Mouse (Mus musculus) thymus, postnatal 10 days (tissue): ENCODE measurements around the gene Glra4.

Experiments used
- DNase-seq, 2 experiments: peaks; one replicate each; pipeline ENCODE4 v3.0.0; 2021; ENCODE audit warnings: low spot score in 2 of 2

Gene Glra4

DNA sequence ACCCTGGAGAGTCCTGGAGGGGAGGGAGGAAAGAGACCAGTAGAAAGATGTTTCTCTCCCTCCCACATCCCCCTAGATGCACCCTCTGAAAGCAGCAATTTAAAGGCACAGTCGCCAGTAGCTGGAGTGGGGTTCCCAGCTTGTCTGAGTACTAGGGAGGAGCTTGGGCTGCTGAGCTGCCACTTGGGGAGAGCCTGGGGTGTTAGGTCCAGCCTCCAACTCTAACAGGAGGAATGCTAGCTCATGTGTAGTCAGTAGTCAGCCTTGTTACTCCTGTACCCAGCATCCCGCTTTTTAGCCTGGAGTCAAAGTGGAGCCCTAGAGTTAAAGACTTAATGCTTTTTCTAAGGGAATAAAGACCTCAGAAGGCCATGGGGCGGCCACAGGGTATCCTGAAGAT, at the start of gene Glra4:
TSS of gene Glra4 (minus strand) at position 101 of the 400 bp plus-strand sequence.
- DNase-seq = no peak

DNA sequence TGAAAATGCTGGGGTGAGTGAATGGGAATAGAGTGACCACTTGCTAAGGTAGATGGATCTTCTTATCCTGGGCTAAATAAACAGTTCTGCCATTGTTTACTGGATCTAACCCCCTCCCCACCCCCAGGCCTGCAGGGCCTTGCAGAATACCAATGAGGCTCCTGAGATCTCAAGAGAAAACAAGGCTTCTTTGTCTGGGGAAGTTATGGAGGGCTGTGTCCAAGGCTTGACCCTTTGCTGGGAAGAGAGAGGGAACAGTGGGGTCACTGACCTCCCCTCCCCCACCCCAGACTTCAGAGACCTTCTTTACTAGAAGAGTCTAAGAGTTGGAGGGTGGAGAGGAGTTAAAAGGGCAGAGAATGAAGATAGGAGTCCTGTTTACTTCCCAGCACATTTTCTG, 48.7 kb upstream of the Glra4 start:
- no peak for DNase-seq

DNA sequence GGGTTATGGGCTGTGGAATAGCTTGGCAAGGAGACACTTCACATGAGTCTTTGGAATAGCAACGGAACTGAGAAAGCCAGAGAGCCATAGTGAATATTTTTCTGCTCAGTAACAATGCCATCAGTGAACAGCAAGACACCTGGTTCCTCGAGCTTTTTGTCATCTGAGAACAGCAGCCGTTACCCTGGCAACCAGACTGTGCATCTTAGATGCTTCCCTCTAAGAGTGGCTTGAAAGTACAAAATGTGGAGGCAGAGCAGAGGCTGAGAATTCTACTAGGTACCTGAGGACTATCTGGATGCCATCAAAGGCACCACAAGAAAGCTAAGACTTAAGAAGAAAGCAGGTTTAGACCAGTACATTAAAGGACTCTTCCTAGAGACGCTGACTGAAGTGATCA, 45.1 kb upstream of the Glra4 start:
- no peak for DNase-seq

DNA sequence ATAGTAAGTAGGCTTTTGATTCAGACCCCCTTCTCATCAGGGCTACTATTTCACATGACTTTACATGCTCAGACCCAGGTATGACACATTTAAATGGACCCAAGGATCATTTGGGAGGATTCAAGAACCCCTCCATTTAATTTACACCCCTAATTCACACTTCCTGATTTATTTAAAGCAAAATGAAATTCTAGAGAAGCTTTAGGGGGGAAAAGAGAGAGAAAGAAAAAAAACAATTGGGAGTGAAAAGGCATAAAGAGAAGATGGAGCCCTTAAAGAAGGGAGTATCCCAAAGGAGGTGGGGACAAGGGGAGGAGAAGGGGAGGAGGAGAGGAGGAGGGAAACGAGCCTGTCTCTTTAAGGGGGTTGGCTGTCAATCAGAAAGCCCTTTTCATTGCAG, 42.4 kb upstream of the Glra4 start, which contains the start of gene Plp1:
TSS of gene Plp1 (plus strand) at position 301 of the 400 bp plus-strand sequence.
- no peak for DNase-seq

DNA sequence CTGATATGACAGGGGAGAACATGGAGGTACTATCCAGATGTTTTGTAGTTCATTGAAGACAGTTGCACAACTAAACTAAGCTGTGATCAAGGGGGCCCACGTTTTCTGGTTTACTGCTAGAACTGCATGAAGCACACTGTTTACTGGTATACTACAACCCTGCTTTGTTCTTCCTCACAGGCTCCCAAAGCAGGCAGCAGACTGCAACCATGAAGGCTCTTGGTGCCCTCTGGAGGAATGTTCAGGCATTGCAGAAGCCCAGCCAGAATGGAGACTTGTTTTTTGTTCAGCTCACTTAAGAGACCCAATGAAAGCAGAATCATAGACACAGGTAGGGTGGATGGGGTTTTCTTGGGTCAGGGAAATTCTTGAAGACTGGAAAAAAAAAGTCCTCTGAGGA, 40.3 kb upstream of the Glra4 start:
- peak; percentile 20 to 55 for DNase-seq

DNA sequence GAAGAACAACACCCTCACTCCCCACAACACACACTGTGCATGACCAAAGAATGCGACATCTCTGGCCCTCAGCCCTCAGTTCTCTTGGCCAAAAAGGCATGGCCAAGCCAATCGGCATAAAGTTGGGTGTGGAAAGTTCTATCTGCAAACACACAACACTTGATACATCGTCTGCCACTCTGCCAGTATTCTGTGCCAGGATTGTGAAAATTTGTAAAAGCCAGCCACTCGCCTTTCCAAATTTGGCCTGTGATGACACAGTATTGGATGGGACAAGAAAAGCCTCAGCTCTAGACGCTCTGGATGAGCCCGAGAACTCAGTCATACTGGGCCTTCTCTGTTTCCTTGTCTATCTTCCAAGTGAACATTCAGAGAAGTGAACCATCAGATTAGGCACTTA, 39.8 kb upstream of the Glra4 start:
- DNase-seq = no peak

DNA sequence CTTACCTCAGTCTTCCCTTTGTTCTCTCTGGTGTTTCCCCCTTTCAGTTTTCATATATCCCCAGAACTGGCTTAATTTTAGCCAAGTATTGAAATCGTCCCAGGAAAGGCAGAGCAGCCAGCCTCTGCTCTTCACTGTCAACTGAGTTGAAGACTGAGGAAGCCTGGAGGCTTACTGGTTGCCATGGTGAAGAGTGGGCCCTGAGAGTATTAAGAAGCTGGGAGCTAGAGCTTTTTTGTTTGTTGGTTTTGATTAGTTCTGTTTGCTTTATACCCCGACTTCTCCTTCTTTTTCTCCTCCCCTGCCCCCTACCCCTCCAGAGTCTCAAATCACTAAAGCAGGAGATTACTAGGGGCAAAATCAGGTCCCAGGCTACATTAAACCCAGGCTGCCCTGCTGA, 17.3 kb upstream of the Glra4 start:
- no peak for DNase-seq

DNA sequence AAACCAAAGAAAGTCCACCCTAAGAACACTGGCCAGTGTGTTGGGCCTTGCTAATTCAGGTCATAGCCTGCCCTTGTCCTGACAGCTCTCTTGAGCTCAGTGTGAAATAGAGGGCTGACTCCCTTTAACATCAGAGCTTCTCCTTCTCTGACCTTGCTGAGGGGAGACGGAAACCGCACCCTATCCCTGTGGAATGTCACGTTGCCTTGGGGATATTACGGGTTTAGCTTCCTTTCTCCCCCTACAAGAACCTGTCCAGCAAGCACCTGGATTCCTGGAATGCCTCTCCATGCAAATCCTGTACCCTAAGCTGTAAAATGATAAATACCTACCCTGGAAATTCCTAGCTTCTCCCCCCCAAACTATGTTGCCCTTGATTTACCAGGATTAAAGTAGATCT, 9.5 kb upstream of the Glra4 start:
- no peak for DNase-seq

DNA sequence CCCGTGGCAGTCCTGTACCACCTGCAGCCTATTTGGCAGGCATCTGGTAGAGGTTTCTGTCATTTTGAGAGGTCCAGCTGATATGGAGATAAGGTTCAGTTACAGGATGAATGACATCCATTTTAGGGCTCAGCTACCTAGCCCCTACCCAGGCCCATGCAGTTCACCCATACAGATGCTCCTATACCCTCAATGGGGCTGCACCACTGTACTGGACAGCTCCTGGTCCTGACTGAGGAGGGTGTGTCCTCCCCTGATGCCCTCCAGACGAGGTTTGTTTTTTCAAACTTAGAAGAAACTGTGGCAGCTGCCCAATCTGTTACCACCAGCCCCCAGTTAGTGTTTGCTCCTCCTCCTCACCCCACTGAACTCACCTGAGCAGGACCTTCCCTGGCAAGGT, 679 bp downstream of the Glra4 start:
- DNase-seq = no peak

DNA sequence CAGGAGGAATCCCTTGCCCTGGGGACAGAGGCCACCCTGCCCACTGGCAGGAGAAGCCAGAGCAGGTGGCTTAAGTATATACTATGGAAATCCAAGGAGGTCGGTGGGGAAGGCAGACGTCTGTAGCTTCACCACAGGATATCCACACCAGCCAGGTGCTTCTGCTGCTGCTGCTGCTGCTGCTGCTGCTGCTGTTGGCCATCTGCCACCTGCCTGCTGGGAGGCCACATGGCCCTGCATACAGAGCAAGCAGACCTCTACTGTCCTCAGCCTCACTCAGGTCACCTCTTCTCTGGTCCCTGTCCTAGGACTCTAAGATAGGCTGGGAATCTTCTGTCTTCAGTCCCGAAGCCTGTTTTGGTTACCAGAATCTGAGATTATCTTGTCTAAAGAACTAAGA, 1.9 kb downstream of the Glra4 start:
- DNase-seq = no peak

DNA sequence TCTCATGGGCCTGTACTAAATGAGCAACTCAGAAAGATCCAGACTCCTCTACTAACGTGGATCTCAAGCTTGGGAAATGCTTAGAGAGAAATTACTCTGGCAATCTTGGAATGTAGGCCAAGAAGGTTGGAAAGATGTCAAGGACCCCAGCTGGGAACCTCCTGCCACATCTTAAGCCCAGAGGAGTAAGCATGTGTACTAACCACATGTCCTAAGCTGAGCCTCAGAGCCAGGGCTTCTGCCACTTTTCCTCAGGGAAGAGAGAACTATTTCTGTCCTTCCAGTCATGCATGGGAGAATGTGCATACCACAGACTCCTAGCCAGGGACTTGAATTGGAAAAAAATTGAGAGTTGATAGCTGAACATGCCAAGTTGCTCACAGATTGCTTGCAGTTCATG, 6.9 kb downstream of the Glra4 start:
- DNase-seq = no peak

DNA sequence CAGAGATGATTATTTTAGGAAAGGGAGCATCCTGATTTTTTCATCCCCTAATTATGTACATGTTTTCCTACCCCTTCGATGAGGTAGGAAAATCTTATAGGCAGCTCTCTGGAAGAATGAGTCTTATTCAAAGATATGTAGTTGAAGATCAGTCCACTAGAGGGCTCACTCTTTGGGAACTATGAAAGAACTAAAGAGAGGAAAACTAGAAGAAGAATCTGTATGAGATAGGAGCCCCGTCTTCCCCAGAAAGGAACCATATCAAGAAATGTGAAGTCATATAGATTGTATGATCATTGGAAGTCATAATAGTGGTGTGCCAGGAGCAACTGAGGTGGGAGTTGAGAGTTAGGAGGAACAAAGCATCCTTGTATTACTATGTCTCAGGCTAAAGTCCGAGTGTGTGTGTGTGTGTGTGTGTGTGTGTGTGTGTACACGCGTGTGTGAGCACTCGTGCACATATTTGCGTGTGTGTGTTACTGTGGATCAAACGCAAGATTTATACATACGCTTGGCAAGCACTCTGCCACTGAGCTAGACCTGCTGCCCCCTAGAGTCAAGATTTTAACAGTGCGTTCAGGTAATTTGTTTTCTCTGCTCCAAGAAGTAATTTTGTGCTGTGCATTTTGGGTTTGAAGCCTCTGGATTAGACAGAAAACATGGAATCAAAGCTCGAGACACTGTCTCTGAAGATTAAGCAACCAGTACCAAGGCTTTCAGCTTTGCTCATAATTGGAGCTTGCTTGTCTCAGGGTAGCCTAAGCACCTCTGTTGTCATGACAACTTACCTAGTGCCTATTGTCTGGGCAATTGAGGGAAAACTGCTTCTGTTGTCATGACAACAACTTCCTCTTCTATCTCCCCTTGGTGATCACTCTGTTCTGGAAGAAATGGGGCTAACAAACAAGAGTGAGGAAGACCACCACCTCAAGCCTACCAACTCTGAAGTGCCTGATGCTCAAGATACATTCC, 18.6 kb downstream of the Glra4 start:
- DNase-seq = peak in 1 of 2 experiments; percentile 17

DNA sequence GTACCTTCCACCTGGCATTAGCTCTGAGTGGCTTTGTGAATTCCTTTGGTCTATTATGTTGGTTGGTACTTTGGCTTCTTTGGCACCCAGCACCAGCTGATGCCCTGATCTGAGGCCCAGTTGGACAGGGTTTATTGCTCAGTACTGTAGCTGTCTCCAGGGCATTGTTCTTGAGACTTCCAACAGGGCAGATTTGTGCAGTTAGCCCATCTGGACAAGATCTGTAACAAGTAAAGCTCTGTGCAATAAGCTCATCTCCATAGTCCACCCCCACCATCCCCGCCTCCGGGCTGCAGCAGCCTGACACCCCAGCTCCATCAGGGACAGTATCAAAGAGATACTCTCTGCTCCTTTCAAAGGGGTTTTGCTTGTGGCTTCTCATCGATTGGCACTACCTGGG, 24.5 kb downstream of the Glra4 start:
- DNase-seq = no peak

DNA sequence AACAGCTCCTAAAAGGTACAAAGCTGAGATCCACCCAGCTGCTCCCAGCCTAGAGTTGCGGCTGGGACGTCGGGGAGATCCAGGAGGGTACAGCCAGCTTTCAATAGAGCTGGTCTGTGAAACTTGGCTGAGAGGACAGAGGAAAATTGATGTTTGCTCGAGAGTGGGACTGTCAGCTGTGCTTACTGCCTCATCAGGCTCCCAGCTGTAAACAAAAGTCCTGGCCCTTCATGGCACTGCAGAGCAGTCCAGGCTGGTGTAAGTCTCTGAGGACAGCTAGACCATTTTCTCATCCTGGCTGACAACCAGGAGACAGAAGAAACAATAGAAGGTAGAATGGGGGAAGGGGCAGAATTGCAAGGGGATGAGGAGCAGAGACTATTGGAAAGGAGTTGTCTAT, 30.6 kb downstream of the Glra4 start:
- DNase-seq = no peak

DNA sequence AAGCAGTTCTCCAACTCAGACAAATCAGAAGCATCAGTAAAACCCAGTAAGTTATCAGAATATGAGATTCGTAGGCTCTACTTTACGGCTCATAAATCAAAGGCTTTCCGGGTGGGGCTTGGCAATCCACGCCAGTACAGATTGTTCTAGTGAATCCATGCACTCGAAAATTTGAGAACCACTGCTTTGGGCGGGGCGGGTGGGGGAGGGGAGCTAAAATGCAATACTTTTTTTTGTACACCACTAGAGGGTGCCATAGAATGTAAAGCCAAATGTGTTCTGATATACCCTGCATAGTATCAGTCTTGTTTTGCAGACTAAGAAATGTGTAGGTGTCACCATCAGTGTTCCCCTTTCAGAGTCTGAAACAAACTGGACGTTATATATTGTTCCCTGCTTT, 35.3 kb downstream of the Glra4 start:
- no peak for DNase-seq

DNA sequence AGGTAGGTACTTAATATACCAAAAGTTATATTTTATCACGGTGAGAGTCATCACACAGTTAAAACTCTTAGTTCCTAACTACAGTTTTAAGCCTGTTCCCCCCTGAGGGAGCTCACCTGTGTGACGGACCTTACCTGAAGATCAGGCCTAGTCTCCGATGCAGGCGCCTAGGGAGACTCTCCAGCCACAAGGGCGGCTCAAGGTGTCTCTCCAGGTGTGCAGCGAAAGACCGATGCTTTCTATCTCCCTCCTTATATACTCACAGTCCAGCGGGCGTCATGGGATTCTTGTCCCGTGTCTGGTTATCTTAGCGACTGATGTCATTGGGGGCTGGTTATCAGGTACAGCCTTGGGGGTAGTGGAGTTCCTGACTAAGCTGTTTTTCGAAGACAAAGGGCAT, 36.5 kb downstream of the Glra4 start, which contains the start of gene Morf4l2:
TSS of gene Morf4l2 (minus strand) at position 232 of the 400 bp plus-strand sequence.
- DNase-seq = no peak

DNA sequence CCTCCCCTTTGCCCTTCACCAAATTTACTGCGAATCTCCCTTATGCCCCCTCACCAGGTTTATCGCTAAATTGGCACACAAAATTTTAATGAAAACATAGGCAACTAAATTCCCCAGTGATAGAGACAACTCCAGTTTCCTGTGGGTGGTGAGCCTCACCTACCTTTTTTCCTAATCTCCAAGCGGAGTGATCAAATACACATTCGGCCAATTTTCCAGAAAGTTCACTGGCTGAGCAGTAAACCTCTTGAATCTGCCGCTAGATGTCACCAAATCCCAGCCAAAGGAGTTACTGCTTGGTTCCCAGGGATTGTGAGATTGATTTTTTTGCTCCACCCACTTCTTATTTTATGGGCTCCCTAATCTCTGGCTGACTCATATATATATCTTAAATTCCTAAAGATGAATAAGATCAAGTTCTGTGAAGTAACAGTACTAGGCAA, 37.3 kb downstream of the Glra4 start:
- peak; percentile 16 to 38 for DNase-seq

DNA sequence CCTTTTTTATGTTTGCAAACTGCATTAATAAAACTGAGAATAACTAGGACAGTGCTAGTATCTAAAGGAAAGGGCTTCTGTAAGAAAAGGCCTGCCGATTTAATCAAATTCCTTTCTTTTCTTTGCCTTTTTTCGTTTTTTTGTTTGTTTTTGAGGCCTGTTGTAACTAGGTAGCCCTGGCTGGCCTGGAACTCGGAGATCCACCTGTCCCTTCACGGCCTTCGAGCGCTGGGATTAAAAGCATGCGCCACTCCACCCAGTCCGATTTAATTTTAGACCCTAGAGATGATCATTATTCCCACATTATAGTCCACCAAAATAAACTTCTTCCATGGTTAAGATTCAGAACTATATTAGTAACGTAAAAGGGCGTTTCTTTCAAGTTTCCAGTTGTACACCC, 37.7 kb downstream of the Glra4 start:
- DNase-seq = no peak

DNA sequence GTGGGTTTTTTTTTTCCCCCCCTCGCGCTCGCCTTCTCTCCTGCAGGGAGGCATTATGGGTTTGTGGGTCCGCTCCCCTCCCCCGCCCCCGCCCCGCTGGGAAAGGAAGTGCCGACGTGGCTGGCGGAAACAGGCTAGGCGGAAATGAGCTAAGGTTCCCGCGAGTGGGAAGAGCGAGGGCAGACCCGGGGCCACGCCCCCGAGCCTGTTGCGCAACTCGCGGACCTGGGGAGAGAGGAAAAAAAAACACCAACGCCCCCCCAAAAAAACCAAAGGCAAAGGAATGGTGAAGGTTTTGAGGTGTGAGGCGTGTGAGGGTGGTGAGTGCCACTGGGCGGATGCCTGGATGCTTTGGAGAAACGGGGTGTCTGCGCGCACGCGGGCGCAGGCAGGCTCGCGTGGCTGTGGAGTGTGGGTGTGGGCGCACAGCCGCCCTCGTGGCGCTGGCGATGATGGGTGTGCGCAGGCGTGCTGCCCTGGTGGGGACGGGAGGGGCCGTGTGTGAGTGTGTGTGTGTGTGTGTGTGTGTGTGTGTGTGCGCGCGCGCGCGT, 38.2 kb downstream of the Glra4 start:
- peak; percentile 64 to 75 for DNase-seq

DNA sequence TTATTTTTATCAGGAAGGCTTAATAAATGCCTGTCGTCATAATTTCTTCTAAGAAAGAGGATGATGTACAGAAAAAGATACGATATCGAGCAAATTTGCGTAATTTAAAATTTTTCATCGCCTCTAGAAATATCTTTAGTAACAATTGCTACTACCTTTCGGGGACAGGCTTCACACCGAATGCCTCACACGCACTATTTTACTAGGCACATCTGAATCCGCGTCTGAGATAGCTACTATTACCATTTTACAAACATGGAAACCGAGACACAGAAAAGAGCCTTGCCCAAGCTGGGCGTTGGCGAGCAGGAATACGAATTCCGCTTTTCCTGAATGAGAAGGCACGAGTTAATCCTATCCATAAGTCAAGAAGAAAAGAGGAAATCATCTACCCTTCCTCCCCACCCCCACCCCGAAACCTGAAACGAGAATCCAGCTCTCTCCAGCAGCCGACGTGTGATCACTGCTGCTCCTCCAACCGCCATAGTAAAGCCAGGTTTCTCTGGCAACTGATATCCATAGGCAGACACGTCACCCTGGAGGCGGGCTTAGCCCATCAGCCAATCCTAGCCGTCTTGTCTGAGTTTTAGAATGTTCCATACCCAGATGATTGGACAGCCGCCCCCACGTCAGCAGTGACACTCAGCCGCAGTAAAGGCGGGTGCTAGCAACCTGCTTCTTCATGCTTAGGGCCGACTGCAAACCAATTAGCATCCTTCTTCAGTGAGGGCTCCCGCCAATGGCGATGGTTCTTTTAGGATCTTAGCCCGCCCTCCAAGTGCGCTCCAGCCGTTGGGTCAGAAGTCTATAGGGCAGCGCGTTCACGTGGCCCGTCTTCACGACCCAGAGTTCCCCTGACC, 38.9 kb downstream of the Glra4 start:
- DNase-seq = peak; percentile 84 to 91

DNA sequence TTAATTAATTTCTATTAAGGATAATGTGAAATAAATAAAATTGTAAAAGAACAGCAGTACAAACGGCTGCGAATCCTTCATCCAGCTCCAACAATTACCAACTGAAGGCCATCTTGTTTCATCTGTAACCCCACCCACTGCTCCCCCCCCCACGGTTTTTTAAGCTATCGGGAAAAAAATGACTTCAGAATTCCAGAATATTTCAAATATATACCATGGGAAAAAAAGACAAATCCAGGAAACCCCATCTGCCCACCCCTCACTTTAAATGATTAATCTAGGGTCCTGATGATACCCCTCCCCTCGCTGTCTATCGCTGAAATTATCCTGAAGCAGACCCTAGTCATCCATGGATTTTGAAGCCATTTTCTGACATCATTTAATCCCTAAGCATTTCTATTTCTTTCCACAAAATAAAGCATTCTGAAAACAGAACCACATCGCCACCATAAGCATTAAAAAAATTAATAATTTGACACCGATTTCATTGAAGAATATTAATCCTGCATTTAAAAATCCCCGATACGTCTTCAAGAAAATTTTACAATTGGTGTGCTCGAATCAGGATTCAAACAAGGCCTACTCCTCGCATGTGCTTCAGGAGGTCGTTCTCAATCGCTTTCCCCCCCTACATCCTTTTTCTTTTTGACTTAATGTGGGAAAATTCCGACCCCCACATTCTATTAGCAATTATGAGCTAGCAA, 39.7 kb downstream of the Glra4 start:
- DNase-seq = no peak

DNA sequence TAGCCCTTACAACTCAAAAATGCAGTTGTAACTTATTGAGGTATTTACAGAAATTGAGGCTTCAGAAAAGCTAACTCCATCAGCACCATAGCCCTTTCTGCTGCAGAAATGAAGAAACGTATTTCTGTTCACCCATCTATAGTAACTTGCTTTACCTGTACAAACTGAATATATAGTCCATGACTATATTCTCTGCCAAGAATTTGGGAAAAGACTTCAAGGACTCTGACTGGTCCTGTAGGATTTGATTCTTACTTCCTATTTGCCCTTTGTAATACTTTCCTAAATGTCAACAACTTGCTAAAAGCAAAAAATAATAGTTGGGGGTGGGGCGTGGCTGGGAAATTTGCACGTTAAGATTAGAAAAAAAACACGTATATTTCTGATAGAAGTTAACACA, 47.9 kb downstream of the Glra4 start:
- no peak for DNase-seq
